Comparison of ENCODE assay signal across 8 mouse cellular contexts in genomic region chr7:97788669-97789483, GRCm38 (mm10). TPM values are rescaled to one million over a fixed set of nuclear protein-coding genes. Genes with fewer than 3 reads are reported as not detected.
DNase-seq lines count a peak whose midpoint lies in the region; ATAC-seq and TF ChIP-seq lines count a peak whose summit lies in the region.

No protein-coding gene starts in this region.

- no peaks in the 10 kb centered on the region for H3K27me3 ChIP-seq in hindbrain, embryonic 11.5 days (ENCODE audit: control insufficient read depth, insufficient read depth, low read length)
- H3K27me3 ChIP-seq in lung, postnatal 0 days (replicated peaks; ENCODE audit: insufficient read depth, low read length): peaks cover 6% of the 10 kb centered on the region; the same call in 1 of the 2 replicates

- 0 out of 2 replicates have a peak, but pooled peaks have one; percentile 11 for TF ChIP-seq POLR2A in brain, embryonic 14.5 days (IDR thresholded peaks at IDR 0.05; ENCODE audit: borderline replicate concordance, extremely low read depth, insufficient read depth, insufficient read length, poor library complexity, severe bottlenecking)

- H3K4me3 ChIP-seq in hindbrain, embryonic 11.5 days (ENCODE audit: low read depth, low read length): peak overlapping the region; percentile 87
- H3K4me3 ChIP-seq in lung, postnatal 0 days (ENCODE audit: low read depth, low read length): peak overlapping the region; percentile 68

- H3K9me3 ChIP-seq in hindbrain, embryonic 11.5 days (ENCODE audit: control insufficient read depth, low read length): no peaks in the 10 kb centered on the region
- H3K9me3 ChIP-seq in lung, postnatal 0 days (ENCODE audit: low read length): no peaks in the 10 kb centered on the region

- WGBS in hindbrain, embryonic 11.5 days: under 1% methylated on average over 56 of the region's 84 CpGs
- WGBS in lung, postnatal 0 days: 2% methylated on average over 39 of the region's 84 CpGs

- H3K9ac ChIP-seq in hindbrain, embryonic 11.5 days (ENCODE audit: low read depth, low read length): peak overlapping the region; percentile 86
- peak overlapping the region; percentile 52 for H3K9ac ChIP-seq in lung, postnatal 0 days (replicated peaks; ENCODE audit: low read depth)

- TF ChIP-seq EP300 in lung, postnatal 0 days (IDR thresholded peaks at IDR 0.05): no peak

- no peak for TF ChIP-seq CTCF in brain, embryonic 14.5 days (IDR thresholded peaks at IDR 0.05; ENCODE audit: borderline replicate concordance, extremely low read depth, insufficient read depth, insufficient read length)
- no peak for TF ChIP-seq CTCF in lung, postnatal 0 days (IDR thresholded peaks at IDR 0.05)

- H3K36me3 ChIP-seq in hindbrain, embryonic 11.5 days (ENCODE audit: control insufficient read depth, insufficient read depth, low read length): no peaks in the 10 kb centered on the region
- no peaks in the 10 kb centered on the region for H3K36me3 ChIP-seq in lung, postnatal 0 days (ENCODE audit: insufficient read depth, low read length)

- H3K4me1 ChIP-seq in hindbrain, embryonic 11.5 days (replicated peaks; ENCODE audit: control insufficient read depth, insufficient read depth, low read length): peaks cover 7% of the 10 kb centered on the region; the same call in 1 of the 2 replicates
- no peaks in the 10 kb centered on the region for H3K4me1 ChIP-seq in lung, postnatal 0 days (ENCODE audit: insufficient read depth, low read depth, low read length)

- H3K4me2 ChIP-seq in hindbrain, embryonic 11.5 days (replicated peaks; ENCODE audit: low read depth, low read length): peak overlapping the region; percentile 86
- peak overlapping the region; percentile 100 for H3K4me2 ChIP-seq in lung, postnatal 0 days (replicated peaks; ENCODE audit: low read depth, low read length)

- peak; percentile 76 for DNase-seq in embryo, embryonic 11 days
- DNase-seq in embryo, embryonic 9.5 days (ENCODE audit: extremely low spot score): no peak
- DNase-seq in 3134 (ENCODE audit: extremely low read depth, insufficient read length, low spot score): peak; percentile 53
- no peak for DNase-seq in brain, embryonic 14.5 days (ENCODE audit: low read depth)
- peak; percentile 55 for DNase-seq in hindbrain, embryonic 11.5 days (ENCODE audit: low spot score)
- peak; percentile 55 for DNase-seq in lung, postnatal 0 days (ENCODE audit: low spot score)
- peak; percentile 33 for DNase-seq in right cerebral cortex, postnatal 25 days
- no peak for DNase-seq in layer of hippocampus, adult 8-10 months (ENCODE audit: low spot score in 2 of 2)

- peak overlapping the region; percentile 78 for H3K27ac ChIP-seq in hindbrain, embryonic 11.5 days (ENCODE audit: low read depth, low read length)
- H3K27ac ChIP-seq in lung, postnatal 0 days (ENCODE audit: low read length): peak overlapping the region; percentile 64

- peak; percentile 58 for ATAC-seq in hindbrain, embryonic 11.5 days (ENCODE audit: low FRiP score)
- ATAC-seq in lung, postnatal 0 days: peak; percentile 76

RNA-seq across cellular contexts. Expression of gene Pak1, which starts 0.5 kb away (rescaled TPM):
- 96.0 and 138 TPM in 2 replicates for polyA plus RNA-seq in brain, embryonic 14.5 days (2012; rRNA removed)
- polyA plus RNA-seq in hindbrain, embryonic 11.5 days (2014; fragmentation: Nextera tagmentation; extraction: Ambion mirVana): 88.8 and 104 TPM in 2 replicates
- 6.7 and 6.9 TPM in 2 replicates for polyA plus RNA-seq in lung, postnatal 0 days (2015; fragmentation: Nextera tagmentation; extraction: Ambion mirVana)
- total RNA-seq in layer of hippocampus, adult 8-10 months (2022): 100 to 1,000 TPM; 216 to 243 (median 233) TPM

RNA-seq across cellular contexts. Expression of gene Aqp11, which starts 50.8 kb away (rescaled TPM):
- polyA plus RNA-seq in brain, embryonic 14.5 days (2012; rRNA removed): 7.9 and 10.2 TPM in 2 replicates
- 4.2 and 6.3 TPM in 2 replicates for polyA plus RNA-seq in hindbrain, embryonic 11.5 days (2014; fragmentation: Nextera tagmentation; extraction: Ambion mirVana)
- polyA plus RNA-seq in lung, postnatal 0 days (2015; fragmentation: Nextera tagmentation; extraction: Ambion mirVana): 4.2 TPM in 2 replicates
- total RNA-seq in layer of hippocampus, adult 8-10 months (2022): 10 to 100 TPM; 31.3 to 38.5 (median 34.4) TPM

Comparison
In these comparisons a context has a peak if more than half of its experiments do, and no peak if none do; other contexts are left out.
1. DNase-seq: peak in embryo, embryonic 11 days (single experiment), 3134 (single experiment), hindbrain, embryonic 11.5 days (single experiment), lung, postnatal 0 days (single experiment) and right cerebral cortex, postnatal 25 days (single experiment); none in embryo, embryonic 9.5 days (single experiment), brain, embryonic 14.5 days (single experiment) and layer of hippocampus, adult 8-10 months (0 of 2).
2. RNA of gene Pak1, which starts 0.5 kb away (polyA plus RNA-seq): 96.0 to 138 TPM in brain, embryonic 14.5 days and 88.8 to 104 TPM in hindbrain, embryonic 11.5 days; 6.7 to 6.9 TPM in lung, postnatal 0 days; every median in the first group is over 10 times any median in the second.